Mouse (Mus musculus) embryonic facial prominence, embryonic 11.5 days (tissue): ENCODE measurements around the gene Poln. TPM values are rescaled to one million over a fixed set of nuclear protein-coding genes. Genes with fewer than 3 reads are reported as not detected.
A peak's percentile ranks its signal among the peaks of the same experiment; 100 is the strongest.

Experiments
- ATAC-seq: fragments of 200-750 bp; cut with Nextera tagmentation; replicated peaks from 2 replicates; pipeline ENCODE4 v1.8.0; 2017; ENCODE audit warnings: low read depth; ENCODE audit not compliant: insufficient number of reproducible peaks, low FRiP score, low TSS enrichment
- DNase-seq: peaks from one replicate; pipeline ENCODE4 v3.0.0-alpha.2; 2015; ENCODE audit warnings: low spot score
- H3K27ac ChIP-seq: fragments of 300-500 bp; sonication (generic); replicated peaks from 2 replicates; pipeline ENCODE4 v1.5.1; 2014; ENCODE audit warnings: mild to moderate bottlenecking, low read depth, low read length, control low read depth
- H3K27me3 ChIP-seq: fragments of 300-500 bp; sonication (generic); 2 replicates; pipeline ENCODE4 v1.6.1; 2014; ENCODE audit warnings: mild to moderate bottlenecking, low read length, moderate library complexity, mixed read lengths; ENCODE audit not compliant: control insufficient read depth, insufficient read depth
- H3K36me3 ChIP-seq: fragments of 300-500 bp; sonication (generic); replicated peaks from 2 replicates; pipeline ENCODE4 v1.6.1; 2014; ENCODE audit warnings: low read depth, mild to moderate bottlenecking, low read length, moderate library complexity, mixed read lengths; ENCODE audit not compliant: control insufficient read depth, insufficient read depth
- H3K4me1 ChIP-seq: fragments of 300-500 bp; sonication (generic); 2 replicates; pipeline ENCODE4 v1.6.1; 2014; ENCODE audit warnings: low read length, mixed read lengths; ENCODE audit not compliant: control insufficient read depth, insufficient read depth
- H3K4me2 ChIP-seq: fragments of 300-500 bp; sonication (generic); 2 replicates; pipeline ENCODE4 v1.6.1; 2014; ENCODE audit warnings: low read depth, mild to moderate bottlenecking, control low read depth, low read length, moderate library complexity
- H3K4me3 ChIP-seq: fragments of 300-500 bp; sonication (generic); 2 replicates; pipeline ENCODE4 v1.5.1; 2014; ENCODE audit warnings: low read depth, low read length, control low read depth
- H3K9ac ChIP-seq: fragments of 300-500 bp; sonication (generic); replicated peaks from 2 replicates; pipeline ENCODE4 v1.6.1; 2014; ENCODE audit warnings: mild to moderate bottlenecking, control low read depth, low read length
- H3K9me3 ChIP-seq: fragments of 300-500 bp; sonication (generic); replicated peaks from 2 replicates; pipeline ENCODE4 v1.6.1; 2016; ENCODE audit warnings: mild to moderate bottlenecking, low read length, inconsistent platforms, mixed read lengths; ENCODE audit not compliant: control insufficient read depth
- WGBS: fragments of 180-500 bp; shearing (Covaris S2); extraction: QIAGEN DNeasy Blood & Tissue Kit; methylation state at CpG from one replicate; pipeline ENCODE4 v1.1.7; 2014; 5-methylcytosine and 5-hydroxymethylcytosine counted together
- polyA plus RNA-seq: library from polyadenylated mRNA; unstranded; fragments of >200 nt; fragmentation: Nextera tagmentation; extraction: Ambion mirVana; gene quantifications from 2 replicates; pipeline ENCODE4 v1.2.1, GENCODE M21; 2014

Gene Poln
- polyA plus RNA-seq, 1 experiment from 2014 or later, result 0.21 TPM

GRCm38 (mm10) chr5:34032520-34032919 lies 136.7 kb downstream of the Poln start:
- Histone ChIP-seq H3K27ac (no peak overlapping the region), H3K9me3 (no peaks in the 10 kb centered on the region), H3K4me1 (no peaks in the 10 kb centered on the region), H3K4me2 (no peak overlapping the region), H3K9ac (no peak overlapping the region), H3K36me3 (no peaks in the 10 kb centered on the region), H3K27me3 (no peaks in the 10 kb centered on the region), H3K4me3 (no peak overlapping the region)
- no peak for DNase-seq
- WGBS, result 69% methylated on average over 3 of the region's 3 CpGs
- no peak for ATAC-seq

GRCm38 (mm10) chr5:34031022-34031421 lies 138.2 kb downstream of the Poln start:
- 75% methylated on average over 6 of the region's 6 CpGs for WGBS
- Histone ChIP-seq H3K4me1 (no peaks in the 10 kb centered on the region), H3K9me3 (no peaks in the 10 kb centered on the region), H3K9ac (no peak overlapping the region), H3K27ac (no peak overlapping the region), H3K4me3 (no peak overlapping the region), H3K36me3 (no peaks in the 10 kb centered on the region), H3K27me3 (no peaks in the 10 kb centered on the region), H3K4me2 (no peak overlapping the region)
- no peak for DNase-seq
- ATAC-seq, result no peak

- no peak overlapping the region for H3K9ac ChIP-seq
- H3K4me1 ChIP-seq, result no peaks in the 10 kb centered on the region
- ATAC-seq (no peak), DNase-seq (no peak)
- no peaks in the 10 kb centered on the region for H3K36me3 ChIP-seq
- no peak overlapping the region for H3K27ac ChIP-seq
- H3K4me2 ChIP-seq, result no peak overlapping the region
- H3K9me3 ChIP-seq, result no peaks in the 10 kb centered on the region
- WGBS, result 70% methylated on average over 4 of the region's 4 CpGs
- H3K4me3 ChIP-seq, result no peak overlapping the region
- no peaks in the 10 kb centered on the region for H3K27me3 ChIP-seq
These were observed 139.1 kb downstream of the Poln start for GRCm38 (mm10) chr5:34030101-34030500.

GRCm38 (mm10) chr5:34018968-34019367 lies 150.3 kb downstream of the Poln start:
- DNase-seq (no peak), ATAC-seq (no peak)
- 92% methylated on average over 4 of the region's 4 CpGs for WGBS
- Histone ChIP-seq H3K9me3 (no peaks in the 10 kb centered on the region), H3K27me3 (no peaks in the 10 kb centered on the region), H3K4me1 (no peaks in the 10 kb centered on the region), H3K27ac (no peak overlapping the region), H3K4me3 (no peak overlapping the region), H3K36me3 (no peaks in the 10 kb centered on the region), H3K9ac (no peak overlapping the region), H3K4me2 (no peak overlapping the region)

GRCm38 (mm10) chr5:34014652-34015051 lies 154.6 kb downstream of the Poln start:
- Histone ChIP-seq H3K27ac (no peak overlapping the region), H3K9ac (no peak overlapping the region), H3K4me1 (no peaks in the 10 kb centered on the region), H3K27me3 (no peaks in the 10 kb centered on the region), H3K36me3 (no peaks in the 10 kb centered on the region), H3K4me3 (no peak overlapping the region), H3K4me2 (no peak overlapping the region), H3K9me3 (no peaks in the 10 kb centered on the region)
- WGBS, result 92% methylated on average over 1 of the region's 1 CpGs
- no peak for ATAC-seq
- peak; percentile 13 for DNase-seq

- Histone ChIP-seq H3K4me3 (no peak overlapping the region), H3K36me3 (no peaks in the 10 kb centered on the region), H3K9me3 (no peaks in the 10 kb centered on the region), H3K4me1 (no peaks in the 10 kb centered on the region), H3K27me3 (no peaks in the 10 kb centered on the region), H3K4me2 (no peak overlapping the region), H3K27ac (no peak overlapping the region), H3K9ac (no peak overlapping the region)
- ATAC-seq (no peak), DNase-seq (no peak)
- WGBS, result 86% methylated on average over 4 of the region's 4 CpGs
These were observed 161.8 kb downstream of the Poln start for GRCm38 (mm10) chr5:34007392-34007941.

GRCm38 (mm10) chr5:34006832-34007231 lies 162.4 kb downstream of the Poln start:
- DNase-seq, result no peak
- no peak for ATAC-seq
- Histone ChIP-seq H3K27ac (no peak overlapping the region), H3K9me3 (no peaks in the 10 kb centered on the region), H3K4me2 (no peak overlapping the region), H3K9ac (no peak overlapping the region), H3K4me3 (no peak overlapping the region), H3K36me3 (no peaks in the 10 kb centered on the region), H3K4me1 (no peaks in the 10 kb centered on the region), H3K27me3 (no peaks in the 10 kb centered on the region)
- 85% methylated on average over 4 of the region's 4 CpGs for WGBS

GRCm38 (mm10) chr5:34004618-34005017 lies 164.6 kb downstream of the Poln start:
- no peak overlapping the region for H3K4me3 ChIP-seq
- no peaks in the 10 kb centered on the region for H3K4me1 ChIP-seq
- H3K36me3 ChIP-seq, result no peaks in the 10 kb centered on the region
- no peaks in the 10 kb centered on the region for H3K9me3 ChIP-seq
- ATAC-seq (no peak), DNase-seq (no peak)
- H3K4me2 ChIP-seq, result no peak overlapping the region
- 90% methylated on average over 5 of the region's 5 CpGs for WGBS
- H3K9ac ChIP-seq, result no peak overlapping the region
- no peak overlapping the region for H3K27ac ChIP-seq
- no peaks in the 10 kb centered on the region for H3K27me3 ChIP-seq
